Mouse (Mus musculus) cerebellum, postnatal 36 days (tissue): ENCODE results near the gene Gab3.
A peak's percentile ranks its signal among the peaks of the same experiment; 100 is the strongest.

ENCODE experiments used
- DNase-seq, 2 experiments: peaks; one replicate each; pipeline ENCODE4 v3.0.0; 2021 to 2022; ENCODE audit warnings: mixed read lengths in 2 of 2

The Gab3 gene

GRCm38 (mm10) chrX:75084774-75085508 lies at the start of gene Gab3:
Gene Gab3 (minus strand): TSS chrX:75085458.
- peak; percentile 15 to 40 for DNase-seq

GRCm38 (mm10) chrX:75130467-75131160 lies 45.4 kb upstream of the Gab3 start, which contains the start of gene Mpp1:
Gene Mpp1 (minus strand): TSS chrX:75131016.
- peak; percentile 64 to 71 for DNase-seq

GRCm38 (mm10) chrX:75129474-75129873 lies 44.2 kb upstream of the Gab3 start:
- no peak for DNase-seq

GRCm38 (mm10) chrX:75128333-75128980 lies 43.2 kb upstream of the Gab3 start:
- peak; percentile 2 to 24 for DNase-seq

GRCm38 (mm10) chrX:75126893-75127292 lies 41.6 kb upstream of the Gab3 start:
- DNase-seq: no peak

- DNase-seq: no peak
Observed at GRCm38 (mm10) chrX:75125606-75126005, 40.3 kb upstream of the Gab3 start.

GRCm38 (mm10) chrX:75115550-75115949 lies 30.3 kb upstream of the Gab3 start:
- DNase-seq: no peak

GRCm38 (mm10) chrX:75102293-75102692 lies 17.0 kb upstream of the Gab3 start:
- no peak for DNase-seq

- no peak for DNase-seq
Observed at GRCm38 (mm10) chrX:75098799-75099198, 13.5 kb upstream of the Gab3 start.

- DNase-seq: no peak
Observed at GRCm38 (mm10) chrX:75096163-75096770, 11.0 kb upstream of the Gab3 start.

- DNase-seq: peak; percentile 88 to 90
Observed at GRCm38 (mm10) chrX:75095369-75096162, 10.3 kb upstream of the Gab3 start, which contains the start of gene Dkc1. Gene Dkc1 (plus strand): TSS chrX:75095854.

GRCm38 (mm10) chrX:75085654-75086053 lies 396 bp upstream of the Gab3 start:
- DNase-seq: no peak

- DNase-seq: peak; percentile 20 to 29
Observed at GRCm38 (mm10) chrX:75083982-75084773, 1.1 kb downstream of the Gab3 start.

GRCm38 (mm10) chrX:75082351-75082750 lies 2.9 kb downstream of the Gab3 start:
- no peak for DNase-seq

GRCm38 (mm10) chrX:75056120-75056775 lies 29.0 kb downstream of the Gab3 start:
- no peak for DNase-seq

GRCm38 (mm10) chrX:75046921-75047635 lies 38.2 kb downstream of the Gab3 start:
- no peak for DNase-seq

GRCm38 (mm10) chrX:75045931-75046330 lies 39.3 kb downstream of the Gab3 start:
- DNase-seq: no peak

- DNase-seq: no peak
Observed at GRCm38 (mm10) chrX:75044595-75044994, 40.7 kb downstream of the Gab3 start.

GRCm38 (mm10) chrX:75036626-75037025 lies 48.6 kb downstream of the Gab3 start:
- no peak for DNase-seq

- DNase-seq: no peak
Observed at GRCm38 (mm10) chrX:75035162-75035561, 50.1 kb downstream of the Gab3 start.
